In the genomic region with DNA sequence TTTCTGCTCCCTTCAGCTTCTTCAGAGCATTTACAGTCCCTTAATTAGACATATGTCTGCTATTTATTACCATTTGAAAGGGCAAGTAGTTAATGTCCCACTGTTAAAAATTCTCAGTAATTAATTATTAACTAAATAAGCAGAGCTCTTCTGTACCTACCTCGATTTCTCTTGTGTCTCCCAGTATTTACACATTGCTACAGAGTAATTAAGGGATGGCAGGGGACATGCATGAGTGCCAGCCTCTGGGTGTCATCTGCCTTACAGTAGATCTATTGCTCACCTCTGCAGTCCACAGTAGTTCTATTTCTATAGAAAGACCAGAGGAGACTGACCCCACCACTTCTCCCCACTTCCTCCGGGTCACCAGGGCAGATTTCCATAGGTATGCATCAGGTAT, we compare ENCODE assay signal across 33 mouse cellular contexts.
"Had no signal": no experiment of that assay in that cellular context is flagged by ENCODE, and none has a peak within 500 bp of the region (broad histone marks: within the 10 kb centered on the region; RNA-seq: fewer than 3 reads in every experiment).

No protein-coding gene starts in this region.

- H3K27ac ChIP-seq: limb, embryonic 10.5 days; limb, embryonic 12.5 days; limb, embryonic 13.5 days; limb, embryonic 15.5 days; liver, embryonic 12.5 days; liver, embryonic 13.5 days; liver, embryonic 14.5 days; liver, embryonic 15.5 days; lung, embryonic 15.5 days; macrophage; midbrain, embryonic 10.5 days; midbrain, embryonic 12.5 days; midbrain, embryonic 13.5 days; midbrain, embryonic 15.5 days; neural tube, embryonic 12.5 days; neural tube, embryonic 13.5 days had no signal

- H3K4me3 ChIP-seq: limb, embryonic 10.5 days; limb, embryonic 12.5 days; limb, embryonic 13.5 days; limb, embryonic 15.5 days; liver, embryonic 12.5 days; liver, embryonic 13.5 days; liver, embryonic 15.5 days; lung, embryonic 15.5 days; megakaryocyte, embryonic 14.5 days; midbrain, embryonic 10.5 days; midbrain, embryonic 12.5 days; midbrain, embryonic 13.5 days; midbrain, embryonic 15.5 days; myocyte; neural tube, embryonic 12.5 days; neural tube, embryonic 13.5 days had no signal

- H3K9me3 ChIP-seq: limb, embryonic 10.5 days; limb, embryonic 12.5 days; limb, embryonic 13.5 days; limb, embryonic 15.5 days; liver, embryonic 12.5 days; liver, embryonic 13.5 days; liver, embryonic 15.5 days; lung, embryonic 15.5 days; megakaryocyte, embryonic 14.5 days; midbrain, embryonic 10.5 days; midbrain, embryonic 12.5 days; midbrain, embryonic 13.5 days; midbrain, embryonic 15.5 days; neural tube, embryonic 12.5 days; neural tube, embryonic 13.5 days had no signal

- DNase-seq: left cerebral cortex, postnatal 4 days; liver; liver, embryonic 13.5 days; liver, postnatal 0 days; lung, adult 18-20 months; lung, adult 2 months; lung, embryonic 14.5 days; lung, postnatal 10 days; lung, postnatal 14 days; lung, postnatal 36 days; lung, postnatal 4 days; midbrain, embryonic 14.5 days had no signal

- ATAC-seq: liver, embryonic 12.5 days; liver, postnatal 0 days; lung, postnatal 0 days; midbrain, embryonic 13.5 days; midbrain, embryonic 15.5 days; midbrain, embryonic 16.5 days had no signal

- H3K27me3 ChIP-seq: limb, embryonic 12.5 days; limb, embryonic 13.5 days; limb, embryonic 15.5 days; liver, embryonic 12.5 days; liver, embryonic 13.5 days; liver, embryonic 15.5 days; lung, embryonic 15.5 days; megakaryocyte, embryonic 14.5 days; midbrain, embryonic 12.5 days; midbrain, embryonic 13.5 days; midbrain, embryonic 15.5 days; neural tube, embryonic 12.5 days; neural tube, embryonic 13.5 days had no signal

- H3K4me2 ChIP-seq: limb, embryonic 12.5 days; limb, embryonic 13.5 days; limb, embryonic 15.5 days; liver, embryonic 11.5 days; liver, embryonic 12.5 days; liver, embryonic 13.5 days; liver, embryonic 15.5 days; lung, embryonic 14.5 days; lung, embryonic 15.5 days; midbrain, embryonic 11.5 days; midbrain, embryonic 12.5 days; midbrain, embryonic 13.5 days; midbrain, embryonic 15.5 days; neural tube, embryonic 12.5 days; neural tube, embryonic 13.5 days had no signal

- H3K9ac ChIP-seq: limb, embryonic 12.5 days; limb, embryonic 13.5 days; limb, embryonic 15.5 days; liver, embryonic 12.5 days; liver, embryonic 13.5 days; liver, embryonic 14.5 days; liver, embryonic 15.5 days; liver, postnatal 0 days; lung, embryonic 14.5 days; lung, embryonic 15.5 days; midbrain, embryonic 12.5 days; midbrain, embryonic 13.5 days; midbrain, embryonic 15.5 days; neural tube, embryonic 12.5 days; neural tube, embryonic 13.5 days had no signal

- H3K36me3 ChIP-seq: limb, embryonic 10.5 days; limb, embryonic 12.5 days; limb, embryonic 13.5 days; limb, embryonic 15.5 days; liver, embryonic 12.5 days; liver, embryonic 13.5 days; liver, embryonic 15.5 days; lung, embryonic 15.5 days; midbrain, embryonic 10.5 days; midbrain, embryonic 12.5 days; midbrain, embryonic 13.5 days; midbrain, embryonic 15.5 days; neural tube, embryonic 12.5 days; neural tube, embryonic 13.5 days had no signal

- H3K4me1 ChIP-seq: limb, embryonic 10.5 days; limb, embryonic 12.5 days; limb, embryonic 13.5 days; limb, embryonic 15.5 days; liver, embryonic 12.5 days; liver, embryonic 13.5 days; liver, embryonic 15.5 days; lung, embryonic 15.5 days; megakaryocyte, embryonic 14.5 days; midbrain, embryonic 10.5 days; midbrain, embryonic 12.5 days; midbrain, embryonic 13.5 days; neural tube, embryonic 12.5 days had no signal
